16 mouse cellular contexts compared by ENCODE assay signal in genomic region chr10:107011142-107011541, GRCm38 (mm10).
"Had no signal": no experiment of that assay in that cellular context is flagged by ENCODE, and none has a peak within 500 bp of the region (broad histone marks: within the 10 kb centered on the region; RNA-seq: fewer than 3 reads in every experiment).

No protein-coding gene starts in this region.

- H3K9ac ChIP-seq: liver, embryonic 14.5 days; lung, embryonic 14.5 days; midbrain, embryonic 13.5 days; midbrain, embryonic 15.5 days; stomach, embryonic 15.5 days had no signal

- DNase-seq: lung, adult 18-20 months; lung, embryonic 14.5 days; lung, postnatal 10 days; lung, postnatal 36 days; right cerebral cortex, postnatal 14 days; thymus, adult 2 months; thymus, postnatal 25 days; thymus, postnatal 4 days had no signal

- ATAC-seq: midbrain, embryonic 13.5 days; midbrain, embryonic 15.5 days had no signal

- H3K27ac ChIP-seq: liver, embryonic 14.5 days; macrophage; midbrain, embryonic 13.5 days; midbrain, embryonic 15.5 days; stomach, embryonic 15.5 days; stomach, postnatal 0 days had no signal

- H3K36me3 ChIP-seq: midbrain, embryonic 13.5 days; midbrain, embryonic 15.5 days; stomach, embryonic 15.5 days had no signal

- H3K9me3 ChIP-seq: megakaryocyte, embryonic 14.5 days; midbrain, embryonic 13.5 days; midbrain, embryonic 15.5 days; stomach, embryonic 15.5 days had no signal

- H3K4me2 ChIP-seq: lung, embryonic 14.5 days; midbrain, embryonic 11.5 days; midbrain, embryonic 13.5 days; midbrain, embryonic 15.5 days; stomach, embryonic 15.5 days had no signal

- H3K4me1 ChIP-seq: megakaryocyte, embryonic 14.5 days; midbrain, embryonic 13.5 days; midbrain, embryonic 15.5 days; stomach, embryonic 15.5 days had no signal

- H3K27me3 ChIP-seq: megakaryocyte, embryonic 14.5 days; midbrain, embryonic 13.5 days; midbrain, embryonic 15.5 days; stomach, embryonic 15.5 days had no signal

- H3K4me3 ChIP-seq: megakaryocyte, embryonic 14.5 days; midbrain, embryonic 13.5 days; midbrain, embryonic 15.5 days; stomach, embryonic 15.5 days had no signal
